Mouse (Mus musculus) C3H10T1/2 (cell line): Measurements from ENCODE around the gene Trim25. TPM values are rescaled to one million over a fixed set of nuclear protein-coding genes. Genes with fewer than 3 reads are reported as not detected.

Source experiments
- polyA plus RNA-seq, 2 experiments: library from polyadenylated mRNA; unstranded; fragments of >200 nt; fragmentation: generic; extraction: Trizol; gene quantifications; one replicate each; pipeline ENCODE4 v1.2.1; 2012; ENCODE audit warnings: missing spikeins in 2 of 2

The Trim25 gene
- polyA plus RNA-seq: not detected

DNA sequence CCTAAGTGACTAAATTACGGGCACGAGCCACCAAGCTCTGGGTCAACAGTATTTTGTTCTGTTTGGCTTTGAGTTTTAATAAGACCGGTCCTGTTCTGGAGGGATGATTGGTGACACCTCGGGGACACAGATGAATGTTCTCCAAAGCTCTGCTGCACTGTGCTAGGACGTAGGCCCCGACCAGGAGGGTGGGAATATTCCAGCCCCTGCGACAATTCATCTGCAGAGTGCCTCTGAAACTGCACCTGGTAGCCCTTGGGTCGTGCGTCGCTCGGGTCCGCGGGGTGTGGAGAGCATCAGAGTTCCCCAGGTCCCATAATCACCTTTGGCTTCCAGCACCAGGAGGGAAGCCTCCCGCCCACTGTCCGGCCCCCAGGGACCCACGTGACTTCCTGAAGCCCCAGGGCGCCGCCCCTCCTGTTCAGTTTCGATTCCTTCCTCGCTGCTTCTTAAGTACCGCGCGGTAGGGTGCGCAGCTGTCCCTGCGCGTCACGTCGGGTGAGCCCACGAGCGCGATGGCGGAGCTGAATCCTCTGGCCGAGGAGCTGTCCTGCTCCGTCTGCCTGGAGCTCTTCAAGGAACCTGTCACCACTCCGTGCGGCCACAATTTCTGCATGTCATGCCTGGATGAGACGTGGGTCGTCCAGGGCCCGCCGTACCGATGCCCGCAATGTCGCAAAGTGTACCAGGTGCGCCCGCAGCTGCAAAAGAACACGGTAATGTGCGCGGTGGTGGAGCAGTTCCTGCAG is at the start of gene Trim25:
Gene Trim25, plus strand, starts transcription at position 403 of the 749 bp plus-strand sequence.

DNA sequence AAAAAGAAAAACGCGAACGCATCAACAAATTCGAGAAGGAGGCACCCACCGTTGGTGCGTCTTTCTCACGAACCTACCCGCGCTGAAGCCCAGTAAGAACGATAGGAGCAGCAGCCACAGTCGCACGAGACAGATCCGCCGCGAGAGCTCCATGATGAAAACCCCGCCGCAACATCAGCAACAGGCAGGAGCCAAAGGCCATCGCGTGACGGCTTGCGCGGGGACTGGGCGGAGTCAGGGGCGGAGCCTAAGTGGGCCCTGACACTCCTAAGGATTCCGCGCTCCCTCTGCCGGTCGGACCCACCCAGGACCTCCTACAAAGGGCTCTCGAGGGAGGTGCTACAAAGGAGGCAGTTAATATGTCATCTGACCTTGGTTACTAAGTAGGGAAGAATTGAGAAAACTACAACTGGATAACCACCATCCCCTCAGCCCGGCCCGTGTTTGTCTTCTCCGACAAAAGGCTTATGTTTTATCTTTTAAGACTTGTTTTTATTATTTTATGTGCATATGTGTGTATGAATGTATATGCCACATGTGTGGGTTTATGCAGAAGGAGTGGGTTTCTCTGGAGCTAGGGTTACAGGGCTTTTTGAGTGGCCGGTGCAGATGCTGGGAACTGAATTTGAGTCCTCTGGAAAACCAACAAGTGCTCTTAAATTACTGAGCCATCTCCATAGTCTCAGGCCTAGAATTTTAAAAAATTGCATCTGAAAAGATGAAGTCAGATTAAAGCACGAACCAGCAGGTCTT is 43.8 kb upstream of the Trim25 start, which contains the start of gene Scpep1:
Gene Scpep1, minus strand, starts transcription at position 249 of the 753 bp plus-strand sequence.

DNA sequence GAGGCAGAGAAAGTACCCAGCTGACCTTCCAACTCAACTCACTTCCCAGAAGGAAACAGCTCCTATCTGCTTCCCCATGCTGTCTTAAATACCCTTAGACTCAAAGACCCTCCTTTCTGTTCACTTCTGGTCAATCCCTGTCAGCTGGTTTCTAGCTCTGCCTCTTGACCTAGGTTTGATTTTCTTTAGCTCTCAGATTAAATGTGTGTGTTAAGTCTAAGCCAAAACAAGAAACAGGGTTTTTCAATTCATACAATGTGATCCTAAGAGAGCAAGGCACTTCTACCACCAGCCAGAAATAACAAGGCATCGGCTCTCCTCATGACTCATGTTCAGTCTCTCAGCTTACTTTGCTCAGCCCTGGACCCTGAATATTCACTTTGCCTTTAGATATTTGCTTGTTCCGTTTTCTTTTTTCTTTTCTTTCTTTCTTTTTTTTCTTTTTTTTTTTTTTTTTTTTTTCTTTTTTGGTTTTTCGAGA is 32.3 kb upstream of the Trim25 start, which contains the start of gene Elobl:
Gene Elobl, minus strand, starts transcription at position 51 of the 481 bp plus-strand sequence.

DNA sequence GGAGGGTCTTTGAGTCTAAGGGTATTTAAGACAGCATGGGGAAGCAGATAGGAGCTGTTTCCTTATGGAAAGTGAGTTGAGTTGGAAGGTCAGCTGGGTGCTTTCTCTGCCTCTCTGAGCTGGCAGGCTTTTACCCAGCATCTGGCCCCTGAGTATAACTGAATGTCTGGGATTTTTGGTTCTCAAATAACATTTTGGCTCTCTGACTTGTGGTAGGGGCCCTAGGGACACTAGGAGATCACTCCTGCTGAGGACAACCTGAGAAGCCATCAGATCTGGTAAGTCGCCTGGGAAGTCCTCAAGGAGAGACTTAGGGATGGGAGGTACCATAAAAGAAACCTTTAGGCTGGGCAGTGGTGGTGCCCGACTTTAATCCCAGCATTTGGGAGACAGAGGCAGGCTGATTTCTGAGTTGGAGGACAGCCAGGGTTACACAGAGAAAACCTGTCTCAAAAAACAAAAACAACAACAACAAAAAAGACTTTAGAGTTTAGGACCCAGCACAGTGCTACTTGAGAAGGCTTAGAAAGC is 28.9 kb upstream of the Trim25 start, which contains the start of gene Coil:
Gene Coil, plus strand, starts transcription at position 51 of the 531 bp plus-strand sequence.

DNA sequence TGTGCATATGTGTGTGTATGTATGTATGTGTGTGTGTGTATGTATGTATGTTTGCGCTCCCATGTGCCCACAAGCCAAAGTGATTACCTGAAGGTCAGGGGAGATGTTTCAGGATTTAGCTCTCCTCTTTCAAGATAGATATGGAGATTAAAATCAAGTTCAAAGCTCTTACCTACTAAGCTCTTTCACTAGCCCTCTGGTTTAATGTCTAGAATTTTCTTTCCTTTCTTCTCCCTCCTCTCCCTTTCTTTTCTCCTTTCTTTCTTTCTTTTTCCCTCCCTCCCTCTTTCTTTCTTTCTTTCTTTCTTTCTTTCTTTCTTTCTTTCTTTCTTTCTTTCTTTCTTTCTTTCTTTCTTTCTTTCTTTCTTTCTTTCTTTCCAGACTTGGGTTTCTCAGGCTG is 67.6 kb downstream of the Trim25 start, which contains the start of gene Dgke:
Gene Dgke, minus strand, starts transcription at position 101 of the 400 bp plus-strand sequence.

Other genes with a start within 250 kb of the Trim25 start
- 10 to 100 TPM in 1 of 2 experiments, 1 to 10 TPM in 1; 9.1 to 23.0 TPM for gene Akap1, start 134.8 kb upstream of the Trim25 start, polyA plus RNA-seq
- gene Scpep1, start 43.9 kb upstream of the Trim25 start, polyA plus RNA-seq: 100 to 1,000 TPM in 1 of 2 experiments, 10 to 100 TPM in 1; 39.0 to 269 TPM
- gene Elobl, start 32.4 kb upstream of the Trim25 start, polyA plus RNA-seq: 10 to 100 TPM in 1 of 2 experiments, under 1 TPM in 1; 0.84 to 21.2 TPM
- 10 to 100 TPM in 1 of 2 experiments, 1 to 10 TPM in 1; 3.1 to 11.2 TPM for gene Coil, start 29.1 kb upstream of the Trim25 start, polyA plus RNA-seq
- gene Dgke, start 67.5 kb downstream of the Trim25 start, polyA plus RNA-seq: under 1 TPM; 0.07 to 0.63 TPM
- gene Gm525, start 74.5 kb downstream of the Trim25 start, polyA plus RNA-seq: not detected